Mouse (Mus musculus) right cerebral cortex, adult 18-20 months (tissue): Measurements from ENCODE around the gene Spock2.
"Not testable (repeated sequence)": the region's sequence is repeated elsewhere in the genome, so short reads cannot be mapped to it uniquely, and the experiment has no call there.

ENCODE experiments used
- DNase-seq: peaks from one replicate; pipeline ENCODE4 v3.0.0; 2022; ENCODE audit warnings: mixed read lengths

The Spock2 gene

GRCm38 (mm10) chr10:60151107-60151663 lies 45.2 kb downstream of the Spock2 start:
- no peak for DNase-seq

DNA sequence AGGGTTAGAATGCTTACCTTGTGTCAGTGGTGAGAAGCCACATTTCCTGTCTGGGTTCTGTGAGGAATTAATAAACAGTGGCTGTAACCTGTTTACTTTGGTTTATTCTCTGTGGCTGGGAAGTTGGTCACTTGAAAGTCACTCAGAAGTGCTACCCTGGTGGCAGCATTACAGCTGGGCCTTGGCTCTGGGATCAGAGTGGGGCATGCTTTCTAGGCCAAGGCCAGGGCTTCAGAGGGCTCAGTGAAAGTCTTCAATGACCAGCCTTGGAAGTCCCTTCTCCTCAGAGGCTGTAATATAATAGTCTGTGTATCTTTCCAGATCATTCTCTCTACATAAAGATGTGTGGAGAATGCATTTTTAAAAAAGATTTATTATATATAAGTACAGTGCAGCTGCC lies 50.0 kb downstream of the Spock2 start:
- no peak for DNase-seq

GRCm38 (mm10) chr10:60158144-60158543 lies 52.1 kb downstream of the Spock2 start:
- DNase-seq: no peak

DNA sequence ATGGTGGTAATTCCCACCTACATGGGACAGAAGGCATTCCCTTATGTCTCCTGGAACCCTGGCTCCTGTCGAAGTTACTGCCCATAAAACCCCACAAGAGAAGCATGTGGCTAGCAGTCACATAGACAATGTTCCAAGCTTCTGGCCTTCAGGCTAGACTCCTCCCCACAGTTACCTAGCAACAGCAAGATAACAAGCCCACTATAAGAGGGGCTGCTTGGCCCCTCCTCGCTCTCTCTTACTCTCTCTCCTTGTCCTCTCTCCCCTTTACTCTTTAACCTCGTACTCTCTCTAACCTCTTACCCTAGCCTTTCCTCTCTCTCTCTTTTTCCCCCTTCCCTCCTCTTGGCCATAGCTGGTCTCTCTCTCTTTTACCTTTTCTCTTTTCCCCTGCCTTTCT lies 55.4 kb downstream of the Spock2 start:
- DNase-seq: not testable (repeated sequence)

DNA sequence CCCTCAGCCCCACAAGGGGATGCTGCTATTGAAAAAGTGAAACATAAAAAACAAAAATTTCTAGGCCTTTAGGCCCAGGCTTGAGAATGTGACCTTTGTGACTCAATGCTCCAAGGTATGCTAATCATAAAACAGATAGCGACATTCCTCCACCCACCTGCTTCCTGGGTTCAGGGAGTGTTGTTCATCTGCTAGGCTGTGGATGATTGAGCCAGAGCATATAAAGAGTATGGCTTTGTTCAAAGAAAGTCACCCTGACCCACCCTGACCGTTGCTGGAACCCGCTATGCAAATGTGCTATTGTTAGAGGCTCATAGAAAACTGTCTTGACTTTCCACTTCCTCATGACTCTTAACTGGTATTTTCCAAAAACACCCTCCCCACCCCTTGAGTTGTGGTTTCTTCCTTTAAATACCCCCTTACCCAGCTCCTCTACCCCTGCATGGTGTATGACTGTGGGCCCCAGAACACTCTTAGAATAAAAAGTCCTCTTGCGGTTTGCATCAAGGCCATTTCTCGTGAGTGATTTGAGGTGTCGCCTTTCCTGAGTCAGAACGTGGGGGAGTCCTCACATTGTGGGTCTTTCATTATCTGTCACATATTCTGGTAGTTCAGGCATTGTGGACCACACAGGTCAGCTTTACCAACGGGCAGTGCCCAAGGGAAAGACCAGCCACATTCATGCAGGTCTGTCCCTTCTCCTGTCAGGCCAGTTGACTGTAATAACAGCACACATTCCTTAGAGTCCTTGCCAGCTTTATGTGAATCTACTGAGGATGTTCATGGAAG lies 56.4 kb downstream of the Spock2 start:
- not testable (repeated sequence) for DNase-seq

DNA sequence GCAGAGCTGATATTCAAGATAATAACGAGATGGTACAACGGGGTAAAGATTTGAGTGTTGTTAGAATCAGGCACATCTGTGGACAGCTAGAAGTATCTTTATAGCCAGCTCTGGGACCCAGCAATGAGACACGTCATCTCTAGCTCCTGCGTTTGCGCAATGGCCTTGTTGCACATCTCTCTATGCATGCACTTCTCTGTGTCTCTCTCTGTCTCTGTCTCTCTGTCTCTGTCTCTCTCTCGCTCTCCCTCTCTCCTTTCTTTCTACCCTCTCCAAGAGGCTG lies 56.9 kb downstream of the Spock2 start:
- no peak for DNase-seq

DNA sequence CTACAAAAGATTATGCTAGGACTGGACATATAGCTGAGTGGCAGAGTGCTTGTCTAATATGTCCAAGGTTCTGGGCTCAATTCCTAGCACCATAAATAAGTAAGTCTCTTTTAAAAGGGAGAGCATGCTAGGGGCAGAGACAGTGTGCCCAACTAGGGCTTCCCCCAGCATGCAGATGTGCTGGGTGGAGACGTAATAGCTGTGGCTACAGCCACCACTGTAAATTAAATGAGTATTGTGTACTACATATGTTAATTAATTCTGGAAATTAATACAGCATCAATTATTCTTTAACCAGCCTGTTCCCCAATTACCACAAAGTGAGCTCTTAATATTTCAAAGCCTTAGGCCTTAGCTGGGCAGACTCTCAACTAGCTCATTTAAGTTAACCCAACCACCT lies 58.9 kb downstream of the Spock2 start:
- no peak for DNase-seq

- DNase-seq: no peak
Measured at GRCm38 (mm10) chr10:60166068-60166467, 60.0 kb downstream of the Spock2 start.

GRCm38 (mm10) chr10:60168306-60168705 lies 62.3 kb downstream of the Spock2 start:
- DNase-seq: no peak

DNA sequence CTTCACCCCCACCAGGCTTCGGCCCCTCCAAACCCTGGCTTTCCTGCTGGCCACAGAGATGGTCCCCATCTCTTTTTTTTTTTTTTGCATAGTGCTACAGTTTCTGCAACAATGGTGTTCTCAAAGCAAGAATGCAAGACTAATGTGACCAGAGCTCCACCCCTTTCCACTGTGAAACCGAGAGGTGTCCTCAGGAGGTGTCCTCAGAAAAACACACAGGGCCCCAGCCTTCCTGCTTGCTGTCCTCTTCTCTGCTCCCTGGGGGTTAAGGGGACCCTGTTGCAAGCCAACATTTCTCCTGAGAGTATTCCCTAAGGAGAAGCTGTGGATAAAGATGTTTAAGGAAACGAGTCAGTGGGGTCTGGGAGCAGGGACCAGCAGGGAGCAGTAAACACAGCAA lies 62.9 kb downstream of the Spock2 start:
- no peak for DNase-seq

GRCm38 (mm10) chr10:60170326-60171089 lies 64.5 kb downstream of the Spock2 start:
- DNase-seq: no peak

GRCm38 (mm10) chr10:60171368-60171767 lies 65.3 kb downstream of the Spock2 start:
- DNase-seq: no peak

DNA sequence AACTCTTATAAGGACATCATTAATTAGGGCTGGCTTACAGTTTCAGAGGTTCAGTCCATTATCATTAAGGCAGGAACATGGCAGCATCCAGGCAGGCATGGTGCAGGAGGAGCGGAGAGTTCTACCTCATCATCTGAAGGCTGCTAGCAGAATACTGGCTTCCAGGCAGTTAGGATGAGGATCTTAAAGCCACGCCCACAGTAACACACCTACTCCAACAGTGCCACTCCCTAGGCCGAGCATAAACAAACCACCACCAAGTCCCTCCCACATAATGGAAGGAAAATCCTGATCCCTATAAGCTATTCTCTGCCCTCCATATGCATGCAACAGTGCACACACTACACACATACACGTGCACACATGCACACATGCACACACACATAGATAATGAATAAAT lies 66.3 kb downstream of the Spock2 start:
- no peak for DNase-seq

- DNase-seq: peak; percentile 95
Measured at GRCm38 (mm10) chr10:60173035-60173434, 67.0 kb downstream of the Spock2 start.

- DNase-seq: no peak
Measured at GRCm38 (mm10) chr10:60174506-60174905, 68.5 kb downstream of the Spock2 start.

DNA sequence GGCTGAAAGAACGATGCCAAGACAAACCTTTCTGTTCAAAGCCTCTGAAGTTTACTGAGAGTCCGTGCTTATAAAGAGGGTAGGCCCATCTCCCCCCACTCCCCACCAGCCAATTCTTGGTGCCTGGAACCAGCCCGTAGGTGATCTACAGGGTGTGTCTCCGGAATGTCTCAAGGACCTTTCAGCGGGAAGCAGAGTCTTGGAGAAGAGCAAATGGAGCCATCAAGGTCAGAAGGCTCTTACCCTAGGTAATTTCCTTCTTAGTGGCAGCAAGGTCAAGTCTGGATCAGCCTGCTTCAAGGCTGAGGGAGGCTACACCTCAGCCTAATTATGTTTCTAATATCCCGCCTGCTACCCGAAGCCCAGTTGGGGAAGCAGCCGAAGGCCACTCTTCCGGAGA lies 69.3 kb downstream of the Spock2 start:
- not testable (repeated sequence) for DNase-seq
